Mouse (Mus musculus) cerebellum, postnatal 10 days (tissue): Measurements from ENCODE around the gene Ippk.

ENCODE experiments used
- DNase-seq, 2 experiments: peaks; one replicate each; pipeline ENCODE4 v3.0.0; 2021; ENCODE audit warnings: mixed read lengths in 2 of 2

Gene Ippk

DNA sequence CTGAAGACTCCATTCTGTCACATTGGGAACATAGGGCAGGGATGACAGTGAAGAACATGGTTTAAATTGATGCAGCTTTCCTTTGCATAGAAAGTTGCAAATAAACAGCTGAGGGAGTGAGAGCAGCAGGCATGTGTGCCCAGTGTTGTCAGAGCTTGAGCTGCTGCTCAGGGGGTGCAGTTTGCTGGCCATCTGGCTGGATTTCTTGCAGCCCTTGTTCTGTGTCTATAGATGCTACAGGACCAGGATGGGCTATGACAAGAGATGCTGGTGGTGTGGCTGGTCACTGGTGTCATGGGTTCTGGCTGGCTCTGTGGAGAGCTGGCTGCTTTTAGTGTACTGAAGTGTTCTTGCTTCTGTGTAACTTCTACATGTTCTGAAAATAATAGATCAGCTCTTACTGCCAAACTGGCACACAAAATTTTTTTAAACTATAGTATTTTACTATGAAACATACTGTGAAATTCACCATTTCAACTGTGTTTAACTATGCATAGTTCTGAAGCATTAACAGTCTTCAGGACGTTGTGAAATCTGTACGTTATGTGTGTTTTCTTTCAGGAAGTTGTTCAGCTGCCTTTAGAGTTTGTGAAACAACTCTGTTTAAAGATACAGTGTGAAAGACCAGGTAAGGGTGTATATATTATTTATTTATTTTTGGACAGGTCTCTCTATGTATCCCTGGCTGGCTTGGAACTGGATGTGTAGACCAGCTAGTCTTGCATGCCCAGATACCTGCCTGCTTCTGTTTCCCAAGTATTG lies 12.4 kb downstream of the Ippk start:
- DNase-seq = no peak

DNA sequence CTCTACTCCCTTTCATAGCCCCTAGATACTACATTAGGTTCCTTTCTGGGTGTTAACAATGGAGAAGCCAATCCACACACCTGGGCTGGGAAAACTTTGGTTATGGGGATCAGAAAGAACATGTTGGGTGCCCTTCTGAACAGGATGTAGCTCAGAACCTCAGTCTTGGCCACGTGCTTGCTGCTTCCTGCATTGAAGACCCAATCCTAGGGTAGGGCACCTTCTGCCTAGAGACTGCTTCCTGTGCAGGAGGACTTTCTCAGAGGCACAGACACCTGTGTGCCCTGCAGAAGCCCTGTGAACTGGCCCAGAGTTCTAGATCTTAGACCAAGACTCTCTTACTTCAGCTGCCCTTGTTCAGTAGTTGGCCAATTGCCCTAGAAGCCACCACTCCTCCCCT lies 14.7 kb downstream of the Ippk start:
- DNase-seq = no peak

DNA sequence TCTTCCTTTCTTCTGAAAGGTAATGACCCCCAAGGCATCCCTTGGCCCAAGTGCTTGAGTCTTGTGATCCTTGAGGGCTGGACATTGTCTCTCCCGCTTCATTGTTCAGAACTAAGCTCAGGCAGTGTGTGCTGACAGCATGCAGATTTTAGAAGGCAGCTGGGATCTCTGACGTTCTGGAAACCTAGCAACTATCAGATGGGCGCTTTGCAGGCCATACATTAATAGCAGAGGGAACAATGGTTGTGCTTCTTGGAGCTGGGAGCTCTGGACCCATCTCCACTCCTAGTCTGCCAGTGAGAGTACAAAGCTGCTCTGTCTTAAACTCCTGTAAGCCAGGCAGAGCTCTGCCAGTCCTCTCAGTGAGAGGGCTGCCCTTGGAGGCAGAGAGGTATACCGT lies 15.1 kb downstream of the Ippk start:
- DNase-seq = no peak

DNA sequence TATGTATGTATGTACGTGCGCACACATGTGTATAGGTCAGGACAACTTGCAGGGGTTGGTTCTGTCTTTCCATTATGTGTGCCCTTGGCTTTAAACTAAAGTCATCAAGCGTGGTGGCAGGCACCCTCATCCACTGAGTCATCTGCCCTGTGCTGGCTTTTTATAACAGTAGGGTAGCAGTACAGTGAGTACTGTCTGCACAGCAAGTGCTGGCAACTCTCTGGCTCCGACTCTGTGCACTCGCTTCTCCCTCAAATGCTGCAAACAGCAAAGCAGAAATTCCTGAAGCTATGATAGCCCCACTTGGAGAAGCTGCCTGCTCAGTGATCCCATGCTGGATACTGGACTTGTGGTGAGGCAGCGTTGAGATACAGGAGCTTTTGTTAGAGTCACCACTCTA lies 23.4 kb downstream of the Ippk start:
- no peak for DNase-seq

DNA sequence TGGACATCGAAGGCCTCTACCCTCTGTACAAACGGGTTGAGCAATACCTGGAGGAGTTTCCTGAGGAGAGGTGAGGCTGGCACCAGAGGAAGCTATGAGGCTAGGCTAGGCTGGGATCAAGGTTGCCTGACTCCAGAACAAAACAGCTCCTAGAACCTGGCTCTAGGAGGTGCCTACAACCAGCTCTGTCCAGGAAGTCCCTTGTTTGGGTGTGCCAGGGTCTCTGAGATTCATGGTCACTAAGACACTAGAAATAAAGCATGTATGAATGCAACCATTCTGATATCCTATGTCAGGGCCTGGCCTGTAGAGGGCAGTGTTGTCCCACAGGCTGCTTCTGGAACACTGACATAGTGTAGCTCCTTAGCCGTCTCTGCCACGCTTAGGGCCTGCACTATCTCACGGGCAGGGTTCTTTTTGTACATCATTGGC lies 28.3 kb downstream of the Ippk start:
- DNase-seq = peak; percentile 92 to 93

DNA sequence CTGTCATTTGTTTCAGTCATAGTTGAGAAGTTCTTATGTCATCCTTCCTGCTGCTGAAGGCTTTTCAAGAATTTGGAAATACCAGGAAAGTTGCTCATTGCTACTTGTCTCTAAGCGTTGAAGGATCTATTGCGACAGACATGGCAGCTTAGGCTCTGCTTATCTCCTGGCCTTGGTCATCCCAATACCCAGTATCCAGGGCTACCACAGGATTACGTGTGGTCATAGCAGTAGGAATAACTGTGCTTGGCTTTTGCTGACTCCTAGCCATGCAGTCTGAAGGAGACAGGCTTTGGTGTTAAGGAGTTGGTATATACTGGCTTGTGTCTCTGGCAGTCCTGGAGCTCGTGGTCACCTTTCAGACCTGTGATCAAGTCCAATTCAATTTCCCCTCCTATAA lies 39.2 kb downstream of the Ippk start:
- DNase-seq = no peak

DNA sequence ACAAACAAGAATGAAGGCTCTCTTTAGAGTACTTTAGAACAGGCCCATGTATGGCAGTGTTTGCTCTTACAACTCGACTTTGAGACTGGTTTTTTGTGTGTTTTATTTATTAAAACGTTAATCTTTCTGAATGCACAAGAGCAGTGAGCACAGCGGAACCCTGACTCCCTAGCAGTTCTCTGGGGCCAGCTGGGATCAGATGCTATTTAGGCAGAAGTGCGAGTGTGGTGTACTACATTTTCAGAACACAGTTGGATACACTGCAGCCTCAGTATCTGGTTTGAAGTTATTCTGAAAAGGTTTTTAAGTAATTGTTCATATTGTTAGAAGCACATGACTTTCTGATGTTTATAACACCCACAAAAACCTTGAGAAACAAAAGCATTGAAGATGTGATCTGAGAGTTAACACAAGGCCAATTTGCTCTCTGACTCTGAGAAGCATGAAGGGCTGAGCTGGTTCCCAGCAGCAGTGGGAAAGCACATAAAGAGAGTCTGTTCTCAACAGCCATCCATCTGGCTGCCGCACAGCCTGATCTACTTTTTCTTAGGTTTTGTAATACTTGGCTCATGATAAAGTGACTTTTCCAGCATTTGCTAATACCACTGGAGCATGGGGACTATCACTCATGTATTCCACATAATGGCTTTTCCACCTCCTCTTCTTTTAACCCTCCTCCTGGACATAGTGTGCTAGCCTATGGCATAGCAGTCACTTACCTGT lies 39.8 kb downstream of the Ippk start:
- DNase-seq = no peak

DNA sequence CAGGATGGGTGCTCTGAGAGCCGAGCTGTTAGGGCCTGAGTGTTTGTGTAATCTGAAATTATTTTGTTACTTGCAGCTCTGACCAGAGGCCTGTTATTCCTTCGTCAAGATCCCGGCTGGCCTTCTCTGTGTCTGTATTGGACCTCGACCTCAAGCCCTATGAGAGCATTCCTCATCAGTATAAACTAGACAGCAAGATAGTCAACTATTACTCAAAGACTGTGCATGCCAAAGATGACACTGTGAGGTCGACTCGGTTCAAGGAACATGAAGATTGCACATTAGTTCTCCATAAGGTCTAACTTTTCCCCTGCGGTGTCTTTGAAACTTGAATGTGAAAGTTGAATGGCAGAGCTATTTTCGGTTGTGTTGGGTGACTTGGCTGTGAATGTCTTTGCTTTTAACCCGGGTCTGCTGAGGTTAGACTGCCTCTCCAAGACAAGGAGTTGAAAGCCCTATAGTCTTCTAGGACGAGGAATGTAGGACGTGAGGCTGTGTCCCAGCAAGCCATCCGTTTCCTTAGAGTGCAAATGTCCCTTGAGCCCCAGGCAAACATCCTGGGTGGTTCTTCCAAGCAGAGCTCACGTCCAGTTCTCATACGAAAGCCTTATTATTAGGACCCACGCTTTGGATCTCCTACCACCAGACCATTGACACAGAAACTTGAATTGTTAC lies 40.5 kb downstream of the Ippk start:
- DNase-seq = no peak

DNA sequence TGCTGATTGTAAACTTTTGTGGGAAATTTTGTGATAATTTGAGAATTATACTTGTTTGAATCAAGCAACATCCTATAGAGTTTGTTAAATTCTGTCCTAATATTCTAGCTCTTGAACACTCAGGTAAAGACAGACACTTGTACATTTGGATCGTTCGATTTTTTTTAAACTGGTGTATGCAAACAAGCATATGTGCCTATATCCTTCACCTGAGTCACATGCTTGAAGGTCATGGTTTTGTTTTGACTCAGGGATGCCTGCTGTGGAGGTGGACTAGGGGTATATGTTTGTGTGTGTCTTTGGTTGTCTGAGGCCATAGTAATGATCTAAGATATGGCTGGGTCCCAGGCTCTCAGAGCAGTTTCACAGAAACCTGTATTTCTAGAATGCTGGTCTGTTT lies 41.9 kb downstream of the Ippk start:
- DNase-seq = no peak

DNA sequence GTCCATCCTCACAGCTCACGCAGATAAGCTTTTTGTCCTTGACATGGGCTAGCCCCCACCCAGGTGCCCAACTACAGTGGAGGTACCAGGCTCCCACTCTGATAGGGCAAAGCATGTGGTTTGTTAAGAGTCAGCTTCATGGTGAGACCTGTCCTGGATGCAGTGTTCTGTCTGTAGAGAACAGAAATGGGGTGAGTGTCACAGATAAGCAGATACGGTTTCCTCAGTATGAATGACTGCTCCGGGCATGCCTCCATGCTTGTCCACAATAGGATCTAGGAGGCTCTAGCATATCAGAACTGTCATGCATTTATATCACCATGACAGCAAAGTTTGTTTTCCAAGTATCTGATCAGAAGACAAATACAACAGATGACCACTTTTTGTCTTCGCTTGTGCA lies 44.8 kb downstream of the Ippk start:
- DNase-seq = no peak

DNA sequence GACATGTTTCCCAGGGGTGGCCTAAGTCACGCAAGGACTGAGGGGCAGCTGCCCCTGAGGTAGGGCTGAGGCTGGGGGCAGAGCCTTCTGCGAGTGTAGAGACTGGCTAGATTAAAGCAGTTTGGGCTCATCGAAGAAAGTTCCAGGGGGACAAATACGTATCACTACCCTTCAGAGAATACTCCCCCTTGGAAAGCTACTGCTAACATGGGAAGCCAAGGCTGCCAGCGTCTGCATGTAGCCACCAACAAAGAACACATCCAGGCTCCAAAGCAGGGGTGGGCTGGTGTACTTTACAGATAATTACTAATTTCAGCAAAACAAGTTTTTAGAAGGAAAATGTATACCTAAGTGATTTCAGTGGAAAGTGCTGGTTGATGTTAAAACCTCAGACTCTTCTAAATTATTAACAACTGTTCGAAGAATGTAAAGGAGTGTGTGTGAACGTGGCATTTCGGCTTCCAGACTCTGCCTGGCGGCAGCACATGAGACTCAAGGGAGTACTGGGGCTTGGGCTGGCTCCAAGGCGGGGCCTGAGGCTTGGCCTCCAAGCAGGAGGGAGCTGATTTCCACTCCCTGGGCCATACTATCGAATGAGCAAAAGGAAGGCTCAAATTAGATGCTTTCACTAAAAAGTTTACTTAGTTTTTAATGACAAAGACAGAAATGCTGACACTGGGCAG lies 45.5 kb downstream of the Ippk start:
- DNase-seq = peak; percentile 65 to 75

DNA sequence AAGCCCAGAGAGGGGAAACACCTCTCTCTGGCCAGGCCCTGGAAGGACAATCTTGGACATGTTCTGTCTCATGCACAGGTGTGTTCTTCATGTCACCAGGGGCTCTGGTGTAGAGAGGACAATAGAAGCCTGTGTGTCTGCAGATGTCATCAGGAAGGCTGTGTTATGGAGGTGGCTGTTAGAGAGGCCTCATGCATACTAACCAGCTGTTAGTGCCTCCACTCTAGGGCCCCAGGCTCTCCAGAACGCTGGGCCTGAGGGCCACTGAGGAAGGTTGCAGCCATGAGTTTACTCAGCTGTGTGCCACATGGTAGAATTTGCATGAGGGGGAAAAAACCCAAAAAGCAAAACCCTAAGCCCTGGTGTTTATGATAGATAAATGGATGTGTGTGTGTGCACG lies 46.5 kb downstream of the Ippk start:
- no peak for DNase-seq

DNA sequence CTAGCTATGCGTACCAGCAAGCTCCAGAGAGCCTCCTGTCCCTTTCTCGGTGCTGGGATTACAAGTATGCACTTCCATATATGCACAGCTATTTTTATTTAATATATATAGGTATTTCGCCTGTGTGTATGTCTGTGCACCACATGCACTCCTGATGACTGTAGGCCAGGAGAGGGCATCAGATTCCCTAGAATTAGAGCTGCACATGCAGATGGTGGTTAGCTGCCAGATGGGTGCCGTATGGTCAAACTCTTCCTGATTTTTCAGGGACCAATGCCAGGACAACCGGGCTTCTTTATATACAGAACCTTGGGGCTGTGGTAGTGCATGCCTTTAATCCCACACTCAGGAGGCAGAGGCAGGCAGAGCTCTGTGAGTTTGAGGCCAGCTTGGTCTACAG lies 48.0 kb downstream of the Ippk start:
- DNase-seq = peak; percentile 63 to 74

DNA sequence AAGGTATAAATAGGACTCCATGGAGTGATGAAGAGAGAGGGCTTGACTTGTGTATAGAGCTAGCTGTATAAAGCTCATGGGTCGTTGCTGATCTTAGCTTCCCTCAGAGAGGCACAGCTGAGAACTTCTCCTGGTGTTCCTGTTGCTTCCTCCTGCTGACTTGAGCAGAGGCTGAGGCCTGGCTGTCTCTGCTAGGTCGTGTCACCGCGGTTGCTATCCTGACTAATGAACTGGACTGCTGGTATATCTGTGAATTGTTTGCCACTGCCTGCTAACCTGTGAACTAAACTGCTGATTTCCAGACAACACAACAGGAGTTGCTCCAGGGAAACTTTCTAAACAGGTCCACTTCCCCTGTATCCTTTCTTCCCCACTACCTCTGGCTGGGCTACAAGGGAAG lies 49.3 kb downstream of the Ippk start:
- DNase-seq = no peak

DNA sequence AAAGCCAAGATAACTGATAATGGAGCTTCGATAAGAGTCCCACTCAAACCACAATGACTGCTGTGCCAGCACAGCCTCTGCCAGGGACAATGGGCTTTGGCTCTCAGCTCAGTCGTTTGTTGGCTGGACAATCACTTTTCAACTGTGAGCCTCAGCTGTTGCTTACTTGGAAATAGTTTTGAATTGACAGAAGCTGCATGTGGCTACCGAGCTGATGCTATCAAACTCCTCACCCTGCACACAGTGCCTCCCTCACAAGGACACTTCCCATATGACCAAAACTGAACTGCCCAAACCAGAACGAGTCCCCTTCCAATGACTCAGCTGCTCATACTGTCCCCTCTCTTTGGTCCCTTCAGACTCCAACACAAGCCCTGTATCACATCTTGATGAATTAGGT lies 49.8 kb downstream of the Ippk start:
- peak; percentile 40 to 60 for DNase-seq

DNA sequence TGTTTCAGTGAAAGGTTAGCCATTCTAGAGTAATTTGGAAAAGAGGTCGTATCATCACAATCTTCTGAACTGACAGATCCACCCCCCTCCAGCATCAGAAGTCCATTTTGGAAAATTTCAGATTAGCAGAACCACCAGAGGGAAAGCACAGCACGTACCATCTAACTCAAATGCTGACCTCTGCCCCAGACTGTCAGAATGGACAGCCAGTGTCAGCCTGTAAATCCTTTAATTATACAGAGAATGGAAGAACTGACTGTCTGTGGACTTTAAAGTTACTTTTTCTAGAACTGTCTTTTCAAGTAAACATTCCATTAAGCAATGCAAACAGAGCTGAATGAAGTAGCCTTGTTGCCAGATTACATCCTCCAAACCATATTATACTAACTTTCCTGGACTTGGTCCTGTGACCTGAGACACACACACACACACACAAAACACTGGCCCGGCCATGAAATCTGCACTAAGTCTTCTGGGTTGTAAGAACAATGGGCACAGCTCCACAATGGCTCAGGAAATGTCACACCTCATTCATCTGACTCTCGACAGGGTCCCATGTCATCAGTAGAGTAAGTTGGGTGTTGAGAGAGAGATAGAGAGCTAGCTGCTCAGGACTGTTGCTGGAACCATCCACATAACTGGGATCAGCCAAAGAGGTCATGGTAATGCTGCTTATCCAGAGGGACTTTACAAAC lies 51.1 kb downstream of the Ippk start:
- no peak for DNase-seq

DNA sequence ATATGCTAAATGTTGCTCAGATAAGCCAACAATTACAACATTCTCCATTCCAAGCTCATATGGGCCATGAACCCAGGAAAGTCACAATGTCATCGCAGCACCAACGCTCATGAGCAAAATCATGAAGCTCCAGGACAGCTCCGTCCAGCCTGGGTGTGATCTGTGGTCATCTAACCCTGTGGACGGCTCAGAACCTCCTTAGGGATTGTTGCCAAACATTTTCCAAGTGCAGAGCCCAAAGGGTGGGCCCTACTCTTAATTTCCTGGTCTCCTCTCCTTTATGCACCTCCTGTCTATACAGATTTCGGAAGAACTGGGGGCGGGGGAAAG lies 51.6 kb downstream of the Ippk start:
- no peak for DNase-seq

DNA sequence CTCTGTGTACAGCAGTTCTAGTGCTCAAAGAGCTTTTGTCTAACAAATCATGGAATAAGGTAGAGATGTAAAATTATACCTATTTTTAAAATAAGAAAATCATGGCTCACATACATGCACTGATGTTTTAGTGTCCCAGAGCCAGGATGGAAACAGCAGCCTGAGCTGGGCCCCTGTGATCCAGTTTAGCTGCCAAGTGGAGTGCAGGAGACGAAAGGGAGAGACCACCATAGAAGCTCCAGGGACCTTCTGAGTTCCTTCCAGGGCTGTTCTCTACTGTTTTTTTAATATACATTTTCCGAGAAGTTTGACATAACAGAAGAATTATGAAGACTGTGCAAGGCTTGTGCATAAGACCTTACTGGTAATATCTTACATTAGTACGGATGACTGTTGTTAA lies 56.8 kb downstream of the Ippk start:
- DNase-seq = no peak

DNA sequence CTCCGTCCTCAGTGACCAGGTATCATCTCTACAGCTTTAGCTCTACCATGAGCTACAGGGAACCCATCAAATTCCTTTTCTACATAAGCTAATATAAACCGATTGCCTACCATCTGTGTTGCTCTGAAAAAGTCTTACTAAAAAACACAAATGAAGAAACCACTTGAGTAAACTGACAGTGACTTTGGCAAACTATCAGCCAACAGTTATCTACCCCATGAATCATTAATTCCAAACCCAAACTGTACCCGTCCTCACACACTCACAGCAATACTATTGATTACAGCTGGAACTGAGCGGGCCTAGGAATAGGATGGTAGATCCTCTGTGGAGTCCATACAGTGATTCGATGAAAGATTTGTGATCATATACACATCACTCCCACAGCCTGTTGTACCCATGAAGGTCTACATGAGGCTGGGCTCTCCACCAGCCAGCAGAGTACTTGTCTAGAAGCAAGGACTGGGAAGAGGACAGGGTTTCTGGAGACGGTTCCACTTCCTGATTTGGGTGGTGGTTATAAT lies 57.9 kb downstream of the Ippk start:
- no peak for DNase-seq

DNA sequence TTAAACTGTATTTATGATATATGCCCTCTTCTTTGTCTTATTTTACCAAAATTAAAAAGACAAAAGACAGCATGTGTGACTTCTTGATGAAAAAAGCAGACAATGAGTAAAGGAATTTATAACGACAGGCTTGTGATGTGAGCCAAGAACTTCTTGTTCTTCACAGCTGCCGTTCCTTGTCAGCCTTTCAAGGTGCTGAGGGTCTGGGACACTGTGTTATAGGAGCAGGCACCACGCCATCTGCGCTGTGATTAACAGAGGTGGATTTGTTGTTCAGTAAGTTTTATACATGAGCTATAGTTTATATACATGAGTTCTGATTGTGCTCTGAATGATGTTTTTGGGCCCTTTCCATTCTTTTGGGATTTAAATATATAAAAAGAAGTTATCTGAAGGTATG lies 58.4 kb downstream of the Ippk start:
- DNase-seq = peak in 1 of 2 experiments; percentile 28

DNA sequence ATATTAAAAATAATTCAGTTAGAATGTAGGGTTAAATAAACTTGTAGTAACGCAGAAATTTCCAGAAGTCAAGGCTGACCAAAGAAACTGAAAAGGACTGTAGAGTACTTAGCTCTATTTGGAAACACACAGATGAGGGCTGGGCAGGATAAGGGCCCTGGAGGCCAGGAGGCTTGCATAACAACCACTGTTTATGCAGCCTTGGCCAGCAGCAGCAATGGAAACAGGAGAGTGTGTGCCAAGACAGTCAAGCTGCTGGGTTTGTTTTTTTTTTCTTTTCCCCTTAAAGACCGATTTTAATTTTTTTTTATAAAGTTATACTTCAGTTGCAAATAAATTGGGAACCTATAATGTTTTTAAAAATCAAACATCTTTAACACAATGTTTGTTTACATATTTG lies 59.0 kb downstream of the Ippk start:
- peak; percentile 65 to 75 for DNase-seq

DNA sequence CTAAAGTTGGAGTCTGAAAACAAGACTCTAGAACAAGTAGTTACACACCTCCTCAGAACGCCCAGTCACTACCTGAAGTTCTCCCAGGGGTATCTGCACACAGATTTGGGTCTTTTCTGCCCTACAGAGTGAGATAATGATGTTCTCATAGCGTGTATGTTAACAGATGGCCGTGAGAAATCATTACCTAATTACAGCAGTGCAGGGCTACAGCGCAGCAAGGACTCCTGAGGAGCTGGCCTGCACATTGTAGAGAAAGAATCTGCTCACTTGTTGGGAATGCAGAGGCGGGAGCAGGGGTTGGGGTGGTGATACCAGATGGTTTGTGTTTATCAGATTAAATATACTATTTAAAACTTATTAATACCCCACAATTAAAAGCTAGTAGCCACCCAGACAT lies 59.5 kb downstream of the Ippk start:
- DNase-seq = peak; percentile 56 to 61

DNA sequence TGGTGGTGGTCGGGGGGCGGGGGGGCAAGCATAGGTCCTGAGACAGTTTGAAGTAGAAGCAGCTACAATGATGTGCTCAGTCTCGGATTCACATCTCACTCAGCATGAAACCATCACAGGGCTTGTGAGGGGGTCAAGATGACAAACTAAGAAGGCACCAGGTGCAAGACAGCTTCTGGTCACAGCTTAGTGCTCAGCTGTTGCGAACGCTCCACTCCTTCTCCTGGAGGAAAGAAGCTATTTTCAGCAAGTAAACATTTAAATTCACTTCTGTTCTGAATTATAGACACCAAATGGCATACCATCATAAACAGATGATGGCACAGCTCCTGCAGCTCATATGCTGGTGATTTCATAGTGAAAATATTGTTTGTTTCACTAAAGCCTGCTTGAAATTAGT lies 64.3 kb downstream of the Ippk start:
- no peak for DNase-seq
